Mouse (Mus musculus): ENCODE data around the gene Ctdsp1.
A peak's percentile ranks its signal among the peaks of the same experiment; 100 is the strongest.

Gene Ctdsp1

GRCm38 (mm10) chr1:74376396-74376795 lies 14.9 kb upstream of the Ctdsp1 start:
- no peak for DNase-seq (ENCODE audit: low spot score in 2 of 2)

GRCm38 (mm10) chr1:74379058-74379504 lies 12.2 kb upstream of the Ctdsp1 start:
- DNase-seq (ENCODE audit: low spot score in 2 of 2) = no peak

- DNase-seq (ENCODE audit: low spot score in 2 of 2) = no peak
These were observed 10.8 kb upstream of the Ctdsp1 start for GRCm38 (mm10) chr1:74380484-74380883.

- no peak for DNase-seq (ENCODE audit: low spot score in 2 of 2)
These were observed 9.7 kb upstream of the Ctdsp1 start for GRCm38 (mm10) chr1:74381588-74382021.

- no peak for DNase-seq (ENCODE audit: low spot score in 2 of 2)
These were observed 7.9 kb upstream of the Ctdsp1 start for GRCm38 (mm10) chr1:74383385-74383784.

GRCm38 (mm10) chr1:74384525-74384924 lies 6.8 kb upstream of the Ctdsp1 start:
- no peak for DNase-seq (ENCODE audit: low spot score in 2 of 2)

- no peak for DNase-seq (ENCODE audit: low spot score in 2 of 2)
These were observed 6.2 kb upstream of the Ctdsp1 start for GRCm38 (mm10) chr1:74385064-74385463.

GRCm38 (mm10) chr1:74385531-74385930 lies 5.8 kb upstream of the Ctdsp1 start:
- no peak for DNase-seq (ENCODE audit: low spot score in 2 of 2)

- no peak for DNase-seq (ENCODE audit: low spot score in 2 of 2)
These were observed 5.0 kb upstream of the Ctdsp1 start for GRCm38 (mm10) chr1:74386363-74386713.

GRCm38 (mm10) chr1:74386714-74387385 lies 4.5 kb upstream of the Ctdsp1 start:
- DNase-seq (ENCODE audit: low spot score in 2 of 2) = peak; percentile 91

- DNase-seq (ENCODE audit: low spot score in 2 of 2) = no peak
These were observed 3.8 kb upstream of the Ctdsp1 start for GRCm38 (mm10) chr1:74387386-74387988.

- DNase-seq (ENCODE audit: low spot score in 2 of 2) = no peak
These were observed 2.9 kb upstream of the Ctdsp1 start for GRCm38 (mm10) chr1:74388398-74388920.

GRCm38 (mm10) chr1:74389831-74390286 lies 1.4 kb upstream of the Ctdsp1 start:
- peak; percentile 82 to 85 for DNase-seq (ENCODE audit: low spot score in 2 of 2)

GRCm38 (mm10) chr1:74390287-74390906 lies 912 bp upstream of the Ctdsp1 start:
- DNase-seq (ENCODE audit: low spot score in 2 of 2) = peak; percentile 70 to 82

GRCm38 (mm10) chr1:74391844-74392441 lies 634 bp downstream of the Ctdsp1 start:
- DNase-seq (ENCODE audit: low spot score in 2 of 2) = peak; percentile 73 to 81

- no peak for DNase-seq (ENCODE audit: low spot score in 2 of 2)
These were observed 1.2 kb downstream of the Ctdsp1 start for GRCm38 (mm10) chr1:74392446-74392994.

GRCm38 (mm10) chr1:74393010-74393409 lies 1.7 kb downstream of the Ctdsp1 start:
- no peak for DNase-seq (ENCODE audit: low spot score in 2 of 2)

- DNase-seq (ENCODE audit: low spot score in 2 of 2) = no peak
These were observed 2.4 kb downstream of the Ctdsp1 start for GRCm38 (mm10) chr1:74393697-74394096.

- no peak for DNase-seq (ENCODE audit: low spot score in 2 of 2)
These were observed 3.0 kb downstream of the Ctdsp1 start for GRCm38 (mm10) chr1:74394311-74394710.

- DNase-seq (ENCODE audit: low spot score in 2 of 2) = no peak
These were observed 3.5 kb downstream of the Ctdsp1 start for GRCm38 (mm10) chr1:74394858-74395257.

- DNase-seq (ENCODE audit: low spot score in 2 of 2) = no peak
These were observed 4.0 kb downstream of the Ctdsp1 start for GRCm38 (mm10) chr1:74395290-74395689.

Measured in spleen, postnatal 36 days (tissue).